Mouse (Mus musculus) hindbrain, embryonic 14.5 days (tissue): ENCODE results near the gene Gin1. TPM values are rescaled to one million over a fixed set of nuclear protein-coding genes. Genes with fewer than 3 reads are reported as not detected.

Source experiments
- ATAC-seq: fragments of 200-750 bp; cut with Nextera tagmentation; 2 replicates; pipeline ENCODE4 v1.8.0; 2017; ENCODE audit warnings: moderate number of reproducible peaks, mild to moderate bottlenecking, moderate TSS enrichment, moderate library complexity; ENCODE audit not compliant: low FRiP score
- DNase-seq: peaks from one replicate; pipeline ENCODE4 v3.0.0-alpha.2; 2015; ENCODE audit warnings: low spot score
- H3K27ac ChIP-seq: fragments of 300-500 bp; sonication (generic); 2 replicates; pipeline ENCODE4 v1.5.1; 2014; ENCODE audit warnings: mild to moderate bottlenecking, moderate library complexity
- H3K27me3 ChIP-seq: fragments of 300-500 bp; sonication (generic); 2 replicates; pipeline ENCODE4 v1.6.1; 2014; ENCODE audit warnings: mild to moderate bottlenecking, low read length, mixed read lengths; ENCODE audit not compliant: control insufficient read depth, insufficient read depth
- H3K36me3 ChIP-seq: fragments of 300-500 bp; sonication (generic); replicated peaks from 2 replicates; pipeline ENCODE4 v1.6.1; 2014; ENCODE audit not compliant: control insufficient read depth, insufficient read depth
- H3K4me1 ChIP-seq: fragments of 300-500 bp; sonication (generic); replicated peaks from 2 replicates; pipeline ENCODE4 v1.6.1; 2014; ENCODE audit warnings: antibody characterized with exemption, low read length, mixed read lengths; ENCODE audit not compliant: control insufficient read depth, insufficient read depth
- H3K4me2 ChIP-seq: fragments of 300-500 bp; sonication (generic); replicated peaks from 2 replicates; pipeline ENCODE4 v1.6.1; 2014; ENCODE audit warnings: mild to moderate bottlenecking, moderate library complexity
- H3K4me3 ChIP-seq: fragments of 300-500 bp; sonication (generic); replicated peaks from 2 replicates; pipeline ENCODE4 v1.5.1; 2014; ENCODE audit warnings: mild to moderate bottlenecking, low read length
- H3K9ac ChIP-seq: fragments of 300-500 bp; sonication (generic); 2 replicates; pipeline ENCODE4 v1.6.1; 2014
- H3K9me3 ChIP-seq: fragments of 300-500 bp; sonication (generic); 2 replicates; pipeline ENCODE4 v1.6.1; 2016; ENCODE audit warnings: low read length; ENCODE audit not compliant: control insufficient read depth
- WGBS: fragments of 180-500 bp; shearing (Covaris S2); extraction: QIAGEN DNeasy Blood & Tissue Kit; methylation state at CpG from one replicate; pipeline ENCODE4 v1.1.7; 2014; 5-methylcytosine and 5-hydroxymethylcytosine counted together
- polyA plus RNA-seq: library from polyadenylated mRNA; unstranded; fragments of >200 nt; fragmentation: Nextera tagmentation; extraction: Ambion mirVana; gene quantifications from 2 replicates; pipeline ENCODE4 v1.2.1, GENCODE M21; 2014

The Gin1 gene
- polyA plus RNA-seq = 12.7 and 13.1 TPM in 2 replicates

- H3K4me3 ChIP-seq = peak within 1 kb of the TSS; percentile 71
- peak within 1 kb of the TSS; percentile 88 for H3K27ac ChIP-seq
- peaks cover 28% of the 10 kb centered on the region for H3K4me1 ChIP-seq
- ATAC-seq (peak; percentile 99), DNase-seq (peak; percentile 95)
- under 1% methylated on average over 64 of the region's 66 CpGs for WGBS
- H3K27me3 ChIP-seq = no peaks in the 10 kb centered on the region
- no peaks in the 10 kb centered on the region for H3K36me3 ChIP-seq
- no peaks in the 10 kb centered on the region for H3K9me3 ChIP-seq
- peak within 1 kb of the TSS; percentile 67 for H3K4me2 ChIP-seq
- H3K9ac ChIP-seq = peak within 1 kb of the TSS; percentile 81
Observed at GRCm38 (mm10) chr1:97769904-97770753, at the start of gene Gin1, which contains the start of gene Ppip5k2. Gin1 (plus strand) TSS chr1:97770172. Ppip5k2 (minus strand) TSS chr1:97770411.

GRCm38 (mm10) chr1:97726730-97727129 lies 43.2 kb upstream of the Gin1 start:
- H3K4me3 ChIP-seq = no peak overlapping the region
- no peak for ATAC-seq
- no peak for DNase-seq
- peaks cover 60% of the 10 kb centered on the region for H3K36me3 ChIP-seq
- H3K27ac ChIP-seq = no peak overlapping the region
- no peaks in the 10 kb centered on the region for H3K27me3 ChIP-seq
- H3K9me3 ChIP-seq = no peaks in the 10 kb centered on the region
- no peaks in the 10 kb centered on the region for H3K4me1 ChIP-seq
- H3K9ac ChIP-seq = no peak overlapping the region
- WGBS = 81% methylated on average over 2 of the region's 2 CpGs
- H3K4me2 ChIP-seq = no peak overlapping the region

DNA sequence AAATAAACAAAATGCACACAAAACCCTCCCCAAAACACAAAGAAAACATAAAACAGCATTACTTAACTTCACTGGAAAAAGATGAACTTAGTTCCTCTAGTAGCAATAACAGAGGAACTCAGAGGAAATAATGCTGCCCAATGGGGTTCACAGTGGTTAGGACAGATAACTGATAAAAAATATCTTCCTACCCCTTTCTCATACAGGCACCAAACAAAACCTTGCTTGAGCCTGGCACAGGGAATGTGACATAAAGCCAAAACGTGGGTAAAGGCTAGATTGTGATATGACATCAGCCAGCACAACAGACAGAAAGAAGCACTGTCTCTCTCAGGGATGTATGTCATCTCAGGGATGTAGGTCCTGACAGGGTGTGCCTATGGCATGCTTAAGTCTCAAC lies 40.6 kb upstream of the Gin1 start:
- WGBS = 67% methylated on average over 1 of the region's 1 CpGs
- H3K4me3 ChIP-seq = no peak overlapping the region
- H3K36me3 ChIP-seq = peaks cover 68% of the 10 kb centered on the region
- H3K4me2 ChIP-seq = no peak overlapping the region
- no peaks in the 10 kb centered on the region for H3K4me1 ChIP-seq
- H3K27ac ChIP-seq = no peak overlapping the region
- no peaks in the 10 kb centered on the region for H3K27me3 ChIP-seq
- DNase-seq (no peak), ATAC-seq (no peak)
- no peaks in the 10 kb centered on the region for H3K9me3 ChIP-seq
- no peak overlapping the region for H3K9ac ChIP-seq

GRCm38 (mm10) chr1:97743063-97743462 lies 26.9 kb upstream of the Gin1 start:
- 94% methylated on average over 1 of the region's 1 CpGs for WGBS
- no peaks in the 10 kb centered on the region for H3K4me1 ChIP-seq
- ATAC-seq = no peak
- no peak overlapping the region for H3K27ac ChIP-seq
- H3K36me3 ChIP-seq = peaks cover 86% of the 10 kb centered on the region
- H3K9me3 ChIP-seq = no peaks in the 10 kb centered on the region
- no peak overlapping the region for H3K4me2 ChIP-seq
- no peak for DNase-seq
- no peak overlapping the region for H3K9ac ChIP-seq
- H3K4me3 ChIP-seq = no peak overlapping the region
- H3K27me3 ChIP-seq = no peaks in the 10 kb centered on the region

- Histone ChIP-seq H3K4me2 (no peak overlapping the region), H3K4me1 (no peaks in the 10 kb centered on the region), H3K4me3 (no peak overlapping the region), H3K9ac (no peak overlapping the region), H3K27me3 (no peaks in the 10 kb centered on the region), H3K27ac (no peak overlapping the region), H3K36me3 (peaks cover 84% of the 10 kb centered on the region), H3K9me3 (no peaks in the 10 kb centered on the region)
- 96% methylated on average over 4 of the region's 4 CpGs for WGBS
- no peak for ATAC-seq
- no peak for DNase-seq
Observed at GRCm38 (mm10) chr1:97745712-97746111, 24.3 kb upstream of the Gin1 start.

DNA sequence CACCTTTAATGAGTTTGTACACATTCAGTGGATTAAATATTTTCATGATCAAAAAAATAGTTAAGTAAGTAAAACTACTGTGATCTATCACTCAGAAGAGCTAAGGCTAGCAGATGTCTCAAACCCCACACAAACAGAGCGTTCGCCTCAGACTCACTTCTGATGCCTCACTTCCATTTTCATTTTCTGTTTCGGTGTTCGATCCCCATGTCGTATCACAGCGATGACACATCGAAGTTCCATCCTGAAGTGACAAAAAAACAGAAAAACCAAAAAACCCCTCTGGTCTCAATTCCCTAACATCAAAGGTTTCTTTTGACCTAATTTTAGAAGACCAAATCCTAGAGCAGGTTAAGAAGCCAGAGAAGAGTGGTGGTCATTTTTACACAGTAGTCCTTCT lies 23.7 kb upstream of the Gin1 start:
- DNase-seq (no peak), ATAC-seq (no peak)
- Histone ChIP-seq H3K9me3 (no peaks in the 10 kb centered on the region), H3K27me3 (no peaks in the 10 kb centered on the region), H3K4me1 (no peaks in the 10 kb centered on the region), H3K4me2 (no peak overlapping the region), H3K36me3 (peaks cover 84% of the 10 kb centered on the region), H3K9ac (no peak overlapping the region), H3K4me3 (no peak overlapping the region), H3K27ac (no peak overlapping the region)
- WGBS = 97% methylated on average over 7 of the region's 7 CpGs

GRCm38 (mm10) chr1:97748163-97748562 lies 21.8 kb upstream of the Gin1 start:
- DNase-seq = no peak
- H3K4me1 ChIP-seq = no peaks in the 10 kb centered on the region
- no peak overlapping the region for H3K4me3 ChIP-seq
- H3K27ac ChIP-seq = no peak overlapping the region
- H3K9me3 ChIP-seq = no peaks in the 10 kb centered on the region
- 95% methylated on average over 3 of the region's 3 CpGs for WGBS
- H3K27me3 ChIP-seq = no peaks in the 10 kb centered on the region
- no peak overlapping the region for H3K4me2 ChIP-seq
- H3K36me3 ChIP-seq = peaks cover 81% of the 10 kb centered on the region
- no peak overlapping the region for H3K9ac ChIP-seq
- no peak for ATAC-seq

- DNase-seq (no peak), ATAC-seq (no peak)
- no peak overlapping the region for H3K9ac ChIP-seq
- no peak overlapping the region for H3K4me3 ChIP-seq
- no peaks in the 10 kb centered on the region for H3K4me1 ChIP-seq
- H3K27ac ChIP-seq = no peak overlapping the region
- no peaks in the 10 kb centered on the region for H3K27me3 ChIP-seq
- H3K4me2 ChIP-seq = no peak overlapping the region
- H3K36me3 ChIP-seq = peaks cover 62% of the 10 kb centered on the region
- H3K9me3 ChIP-seq = no peaks in the 10 kb centered on the region
Observed at GRCm38 (mm10) chr1:97753216-97753615, 16.8 kb upstream of the Gin1 start.

GRCm38 (mm10) chr1:97754392-97754791 lies 15.6 kb upstream of the Gin1 start:
- Histone ChIP-seq H3K27ac (no peak overlapping the region), H3K4me2 (no peak overlapping the region), H3K9ac (no peak overlapping the region), H3K4me1 (no peaks in the 10 kb centered on the region), H3K4me3 (no peak overlapping the region), H3K9me3 (no peaks in the 10 kb centered on the region), H3K27me3 (no peaks in the 10 kb centered on the region), H3K36me3 (peaks cover 56% of the 10 kb centered on the region)
- ATAC-seq = no peak
- WGBS = 80% methylated on average over 4 of the region's 4 CpGs
- no peak for DNase-seq
